Mouse (Mus musculus) neural tube, embryonic 13.5 days (tissue): Measurements from ENCODE around the gene Gm3045. TPM values are rescaled to one million over a fixed set of nuclear protein-coding genes. Genes with fewer than 3 reads are reported as not detected.
A peak's percentile ranks its signal among the peaks of the same experiment; 100 is the strongest.

Experiments used
- ATAC-seq: fragments of 200-750 bp; cut with Nextera tagmentation; 2 replicates; pipeline ENCODE4 v1.8.0; 2017; ENCODE audit warnings: low read depth, mild to moderate bottlenecking, moderate TSS enrichment, moderate library complexity
- H3K27ac ChIP-seq: fragments of 300-500 bp; sonication (generic); replicated peaks from 2 replicates; pipeline ENCODE4 v1.5.1; 2015; ENCODE audit warnings: moderate library complexity, mild to moderate bottlenecking, inconsistent platforms
- H3K27me3 ChIP-seq: fragments of 300-500 bp; sonication (generic); 2 replicates; pipeline ENCODE4 v1.6.1; 2015; ENCODE audit warnings: mild to moderate bottlenecking, inconsistent platforms
- H3K36me3 ChIP-seq: fragments of 300-500 bp; sonication (generic); 2 replicates; pipeline ENCODE4 v1.6.1; 2015; ENCODE audit warnings: mild to moderate bottlenecking, inconsistent platforms
- H3K4me1 ChIP-seq: fragments of 300-500 bp; sonication (generic); replicated peaks from 2 replicates; pipeline ENCODE4 v1.6.1; 2015; ENCODE audit warnings: inconsistent platforms
- H3K4me2 ChIP-seq: fragments of 300-500 bp; sonication (generic); 2 replicates; pipeline ENCODE4 v1.6.1; 2015; ENCODE audit warnings: inconsistent platforms, mild to moderate bottlenecking, moderate library complexity
- H3K4me3 ChIP-seq: fragments of 300-500 bp; sonication (generic); 2 replicates; pipeline ENCODE4 v1.5.1; 2015; ENCODE audit warnings: mild to moderate bottlenecking, inconsistent platforms
- H3K9ac ChIP-seq: fragments of 300-500 bp; sonication (generic); 2 replicates; pipeline ENCODE4 v1.6.1; 2015; ENCODE audit warnings: moderate library complexity, mild to moderate bottlenecking, inconsistent platforms
- H3K9me3 ChIP-seq: fragments of 300-500 bp; sonication (generic); 2 replicates; pipeline ENCODE4 v1.6.1; 2016; ENCODE audit warnings: inconsistent platforms
- WGBS: fragments of 180-500 bp; shearing (Covaris S2); methylation state at CpG from one replicate; pipeline ENCODE4 v1.1.7; 2015; 5-methylcytosine and 5-hydroxymethylcytosine counted together
- polyA plus RNA-seq: library from polyadenylated mRNA; unstranded; fragments of >200 nt; fragmentation: Nextera tagmentation; extraction: Ambion mirVana; gene quantifications from 2 replicates; pipeline ENCODE4 v1.2.1, GENCODE M21; 2015

Gm3045 gene
- polyA plus RNA-seq, 1 experiment from 2014 or later: not detected

GRCm38 (mm10) chr13:56471951-56472350 is 45.6 kb downstream of the Gm3045 start:
- ATAC-seq: no peak
- Histone ChIP-seq H3K36me3 (no peaks in the 10 kb centered on the region), H3K4me2 (no peak overlapping the region), H3K9me3 (no peaks in the 10 kb centered on the region), H3K27ac (no peak overlapping the region), H3K4me1 (0 out of 2 replicates have a peak, but pooled peaks cover 7% of the 10 kb centered on the region), H3K9ac (no peak overlapping the region), H3K4me3 (no peak overlapping the region), H3K27me3 (no peaks in the 10 kb centered on the region; the same call in 1 of the 2 replicates)
- 73% methylated on average over 9 of the region's 9 CpGs for WGBS

GRCm38 (mm10) chr13:56472661-56473060 is 46.3 kb downstream of the Gm3045 start:
- Histone ChIP-seq H3K9me3 (no peaks in the 10 kb centered on the region), H3K4me3 (no peak overlapping the region), H3K36me3 (no peaks in the 10 kb centered on the region), H3K4me1 (0 out of 2 replicates have a peak, but pooled peaks cover 7% of the 10 kb centered on the region), H3K27me3 (no peaks in the 10 kb centered on the region; the same call in 1 of the 2 replicates), H3K4me2 (no peak overlapping the region), H3K27ac (no peak overlapping the region), H3K9ac (no peak overlapping the region)
- ATAC-seq: no peak
- WGBS: 92% methylated on average over 9 of the region's 9 CpGs

GRCm38 (mm10) chr13:56475363-56475762 is 49.0 kb downstream of the Gm3045 start:
- H3K4me1 ChIP-seq: 0 out of 2 replicates have a peak, but pooled peaks cover 7% of the 10 kb centered on the region
- H3K9me3 ChIP-seq: no peaks in the 10 kb centered on the region
- no peak overlapping the region for H3K27ac ChIP-seq
- H3K27me3 ChIP-seq: no peaks in the 10 kb centered on the region
- 25% methylated on average over 4 of the region's 4 CpGs for WGBS
- no peak overlapping the region for H3K9ac ChIP-seq
- H3K4me2 ChIP-seq: no peak overlapping the region; the same call in 1 of the 2 replicates
- ATAC-seq: peak; percentile 74
- no peaks in the 10 kb centered on the region for H3K36me3 ChIP-seq
- no peak overlapping the region for H3K4me3 ChIP-seq

- H3K27me3 ChIP-seq: no peaks in the 10 kb centered on the region
- H3K36me3 ChIP-seq: no peaks in the 10 kb centered on the region
- no peak overlapping the region for H3K9ac ChIP-seq
- ATAC-seq: no peak
- no peak overlapping the region for H3K4me3 ChIP-seq
- no peaks in the 10 kb centered on the region for H3K9me3 ChIP-seq
- no peak overlapping the region for H3K27ac ChIP-seq
- H3K4me2 ChIP-seq: no peak overlapping the region
- no peaks in the 10 kb centered on the region for H3K4me1 ChIP-seq
- 73% methylated on average over 5 of the region's 5 CpGs for WGBS
Observed at GRCm38 (mm10) chr13:56476790-56477189, 50.4 kb downstream of the Gm3045 start.

GRCm38 (mm10) chr13:56477271-56477670 is 50.9 kb downstream of the Gm3045 start:
- Histone ChIP-seq H3K9me3 (no peaks in the 10 kb centered on the region), H3K4me1 (no peaks in the 10 kb centered on the region), H3K27me3 (no peaks in the 10 kb centered on the region), H3K4me3 (no peak overlapping the region), H3K4me2 (no peak overlapping the region), H3K9ac (no peak overlapping the region), H3K36me3 (no peaks in the 10 kb centered on the region), H3K27ac (no peak overlapping the region)
- WGBS: 70% methylated on average over 6 of the region's 6 CpGs
- ATAC-seq: no peak

- Histone ChIP-seq H3K9me3 (no peaks in the 10 kb centered on the region), H3K4me2 (no peak overlapping the region), H3K9ac (no peak overlapping the region), H3K27ac (no peak overlapping the region), H3K27me3 (no peaks in the 10 kb centered on the region), H3K4me3 (no peak overlapping the region), H3K36me3 (no peaks in the 10 kb centered on the region), H3K4me1 (no peaks in the 10 kb centered on the region)
- no peak for ATAC-seq
- 86% methylated on average over 6 of the region's 6 CpGs for WGBS
Observed at GRCm38 (mm10) chr13:56478027-56478426, 51.6 kb downstream of the Gm3045 start.

- H3K4me2 ChIP-seq: no peak within 1 kb of the TSS
- H3K27ac ChIP-seq: no peak within 1 kb of the TSS
- H3K27me3 ChIP-seq: no peaks in the 10 kb centered on the region
- H3K9me3 ChIP-seq: no peaks in the 10 kb centered on the region
- no peak for ATAC-seq
- no peak within 1 kb of the TSS for H3K9ac ChIP-seq
- no peaks in the 10 kb centered on the region for H3K36me3 ChIP-seq
- WGBS: 82% methylated on average over 3 of the region's 3 CpGs
- no peak within 1 kb of the TSS for H3K4me3 ChIP-seq
- H3K4me1 ChIP-seq: no peaks in the 10 kb centered on the region
Observed at GRCm38 (mm10) chr13:56482146-56482545, 55.8 kb downstream of the Gm3045 start, which contains the start of gene Il9. Gene Il9 (minus strand): TSS chr13:56482246.

Other genes with a start within 250 kb of the Gm3045 start
- 1.5 and 1.6 TPM in 2 replicates for gene Tifab, start 247.7 kb upstream of the Gm3045 start, polyA plus RNA-seq
- gene Neurog1, start 174.4 kb upstream of the Gm3045 start, polyA plus RNA-seq: 4.5 and 5.6 TPM in 2 replicates
- 3.0 and 11.7 TPM in 2 replicates for gene Cxcl14, start 130.0 kb upstream of the Gm3045 start, polyA plus RNA-seq
- not detected in 2 replicates for gene Slc25a48, start 11.8 kb downstream of the Gm3045 start, polyA plus RNA-seq
- not detected in 2 replicates for gene Il9, start 55.7 kb downstream of the Gm3045 start, polyA plus RNA-seq
- 3.9 and 4.2 TPM in 2 replicates for gene Fbxl21, start 95.9 kb downstream of the Gm3045 start, polyA plus RNA-seq
- not detected in 2 replicates for gene Lect2, start 121.9 kb downstream of the Gm3045 start, polyA plus RNA-seq
- gene Tgfbi, start 182.9 kb downstream of the Gm3045 start, polyA plus RNA-seq: 15.3 and 25.2 TPM in 2 replicates